ENCODE assay signal across 30 mouse cellular contexts in the genomic region with DNA sequence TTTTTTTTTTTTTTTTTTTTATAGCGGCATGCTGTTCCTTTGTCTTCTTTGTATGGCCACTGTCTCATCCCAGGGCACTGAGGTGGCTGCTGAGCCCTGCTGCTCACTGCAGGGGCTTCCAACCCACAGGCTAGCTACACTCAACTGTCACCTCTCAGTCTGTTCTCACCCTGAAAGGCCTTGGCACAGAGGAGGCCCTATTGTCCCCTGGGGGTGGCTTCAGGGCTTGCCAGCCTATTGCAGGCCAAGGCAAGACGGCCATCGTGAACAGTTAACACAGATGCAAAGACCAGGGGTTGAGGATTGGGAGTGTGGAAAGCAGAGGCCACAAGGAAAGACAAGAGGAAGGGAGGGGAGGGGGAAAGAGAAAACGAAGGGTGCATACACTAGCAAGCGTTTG. TPM values are rescaled to one million over a fixed set of nuclear protein-coding genes. Genes with fewer than 3 reads are reported as not detected.
DNase-seq lines count a peak whose midpoint lies in the region; ATAC-seq lines count a peak whose summit lies in the region.
"Had no signal": no experiment of that assay in that cellular context is flagged by ENCODE, and none has a peak within 500 bp of the region (broad histone marks: within the 10 kb centered on the region; RNA-seq: fewer than 3 reads in every experiment).

No protein-coding gene starts in this region.

- H3K4me1 ChIP-seq in midbrain, embryonic 10.5 days = peaks cover 8% of the 10 kb centered on the region
- no peaks in the 10 kb centered on the region for H3K4me1 ChIP-seq in midbrain, embryonic 14.5 days (ENCODE audit: control insufficient read depth, insufficient read depth, low read length)
- H3K4me1 ChIP-seq: midbrain, embryonic 12.5 days had no signal

- peak; percentile 77 for DNase-seq in adrenal gland, postnatal 10 days
- DNase-seq in adrenal gland, adult 18-20 months (ENCODE audit: low spot score in 2 of 2) = no peak
- peak; percentile 90 for DNase-seq in heart, adult 11 months
- DNase-seq in heart, adult 9 months (ENCODE audit: low spot score in 2 of 2) = no peak
- DNase-seq in midbrain, embryonic 10.5 days (ENCODE audit: low spot score) = no peak
- DNase-seq in midbrain, embryonic 14.5 days = no peak
- peak; percentile 19 for DNase-seq in mesoderm, embryonic 11.5 days (ENCODE audit: low read depth, low spot score)
- no peak for DNase-seq in urinary bladder, postnatal 14 days (ENCODE audit: low spot score)
- DNase-seq: cerebellum, adult 11-12 months; gastrocnemius, postnatal 36 days; kidney, adult 2 months; layer of hippocampus, adult 9-11 months; thymus, adult 18-20 months; thymus, postnatal 36 days had no signal

- no peaks in the 10 kb centered on the region for H3K9me3 ChIP-seq in midbrain, embryonic 10.5 days (replicated peaks)
- no peaks in the 10 kb centered on the region for H3K9me3 ChIP-seq in midbrain, embryonic 14.5 days (ENCODE audit: control insufficient read depth, low read length)
- H3K9me3 ChIP-seq: embryonic facial prominence, embryonic 15.5 days; midbrain, embryonic 12.5 days had no signal

- WGBS in midbrain, embryonic 10.5 days = 64% methylated on average over 5 of the region's 5 CpGs
- WGBS in midbrain, embryonic 14.5 days = 40% methylated on average over 5 of the region's 5 CpGs

- no peaks in the 10 kb centered on the region for H3K27me3 ChIP-seq in midbrain, embryonic 10.5 days (ENCODE audit: low read depth, poor library complexity, severe bottlenecking)
- no peaks in the 10 kb centered on the region for H3K27me3 ChIP-seq in midbrain, embryonic 14.5 days (ENCODE audit: control insufficient read depth, insufficient read depth, low read length)
- H3K27me3 ChIP-seq: embryonic facial prominence, embryonic 15.5 days; midbrain, embryonic 12.5 days; Patski had no signal

- no peak overlapping the region for H3K4me3 ChIP-seq in midbrain, embryonic 10.5 days
- no peak overlapping the region for H3K4me3 ChIP-seq in midbrain, embryonic 14.5 days (replicated peaks; ENCODE audit: low read depth, low read length)
- H3K4me3 ChIP-seq: embryonic facial prominence, embryonic 15.5 days; left cerebral cortex, adult 2 months; midbrain, embryonic 12.5 days had no signal

- H3K36me3 ChIP-seq in midbrain, embryonic 10.5 days = no peaks in the 10 kb centered on the region
- H3K36me3 ChIP-seq in midbrain, embryonic 14.5 days (ENCODE audit: control insufficient read depth, insufficient read depth, low read length) = no peaks in the 10 kb centered on the region
- H3K36me3 ChIP-seq: embryonic facial prominence, embryonic 15.5 days; midbrain, embryonic 12.5 days had no signal

- ATAC-seq in midbrain, embryonic 14.5 days (ENCODE audit: low FRiP score, low TSS enrichment) = no peak
- ATAC-seq: CD4-positive, CD25-positive, alpha-beta regulatory T cell, adult 4 months; Patski had no signal

- no peak overlapping the region for H3K9ac ChIP-seq in midbrain, embryonic 14.5 days (replicated peaks; ENCODE audit: low read length)
- H3K9ac ChIP-seq: embryonic facial prominence, embryonic 15.5 days; midbrain, embryonic 12.5 days had no signal

- no peak overlapping the region for H3K4me2 ChIP-seq in midbrain, embryonic 14.5 days (ENCODE audit: low read length)
- H3K4me2 ChIP-seq: embryonic facial prominence, embryonic 15.5 days; midbrain, embryonic 12.5 days had no signal

- 0 out of 2 replicates have a peak overlapping the region, but pooled peaks have one; percentile 33 for H3K27ac ChIP-seq in midbrain, embryonic 10.5 days (replicated peaks)
- H3K27ac ChIP-seq in midbrain, embryonic 14.5 days (replicated peaks; ENCODE audit: low read depth, low read length) = no peak overlapping the region
- H3K27ac ChIP-seq: embryonic facial prominence, embryonic 15.5 days; kidney, postnatal 0 days; left cerebral cortex, adult 2 months; macrophage; midbrain, embryonic 12.5 days had no signal

RNA-seq across cellular contexts. Expression of gene Ccdc121, which starts 12.6 kb away (rescaled TPM):
- not detected for total RNA-seq in adrenal gland, postnatal 10 days (2021)
- not detected for total RNA-seq in adrenal gland, adult 18-20 months (2021)
- polyA plus RNA-seq in midbrain, embryonic 10.5 days (2016; fragmentation: Nextera tagmentation; extraction: Ambion mirVana) = 0.09 TPM in 1 of 2 replicates, not detected in the other
- 0.12 and 0.18 TPM in 2 replicates for polyA plus RNA-seq in midbrain, embryonic 14.5 days (2014; fragmentation: Nextera tagmentation; extraction: Ambion mirVana)
- total RNA-seq: adrenal gland, postnatal 36 days; gastrocnemius, adult 18-20 months; gastrocnemius, postnatal 36 days; heart, adult 8-10 months; hematopoietic stem cell, adult 5-6 weeks; liver, adult 2 months had no signal
- polyA plus RNA-seq: CD4-positive, CD25-positive, alpha-beta regulatory T cell, adult 4 months; kidney, adult 2 months; large intestine, adult 2 months; liver, adult 2 months; liver, embryonic 16.5 days; macrophage; neural tube, embryonic 14.5 days; Patski; small intestine, adult 2 months had no signal

RNA-seq across cellular contexts. Expression of gene Dnah14, which starts 52.5 kb away (rescaled TPM):
- total RNA-seq in adrenal gland, postnatal 10 days (2021) = under 1 TPM; 0.09 TPM
- not detected for total RNA-seq in adrenal gland, adult 18-20 months (2021)
- polyA plus RNA-seq in midbrain, embryonic 10.5 days (2016; fragmentation: Nextera tagmentation; extraction: Ambion mirVana) = 1.9 and 2.1 TPM in 2 replicates
- 0.70 and 0.93 TPM in 2 replicates for polyA plus RNA-seq in midbrain, embryonic 14.5 days (2014; fragmentation: Nextera tagmentation; extraction: Ambion mirVana)
- total RNA-seq: heart, adult 8-10 months; liver, adult 2 months had no signal
- polyA plus RNA-seq: kidney, adult 2 months; liver, adult 2 months; macrophage; small intestine, adult 2 months had no signal

Comparison
In these comparisons a context has a peak if more than half of its experiments do, and no peak if none do; other contexts are left out.
1. DNase-seq: peak in adrenal gland, postnatal 10 days (single experiment), heart, adult 11 months (single experiment) and mesoderm, embryonic 11.5 days (single experiment); none in adrenal gland, adult 18-20 months (0 of 2), heart, adult 9 months (0 of 2), midbrain, embryonic 10.5 days (single experiment), midbrain, embryonic 14.5 days (single experiment) and urinary bladder, postnatal 14 days (single experiment).